Mouse (Mus musculus): Measurements from ENCODE around the gene Fam186a. TPM values are rescaled to one million over a fixed set of nuclear protein-coding genes. Genes with fewer than 3 reads are reported as not detected.
A peak's percentile ranks its signal among the peaks of the same experiment; 100 is the strongest.
"Not testable (repeated sequence)": the region's sequence is repeated elsewhere in the genome, so short reads cannot be mapped to it uniquely, and the experiment has no call there.

Fam186a gene
- not detected in 2 replicates for polyA plus RNA-seq (2015; fragmentation: Nextera tagmentation; extraction: Ambion mirVana)

- no peak within 1 kb of the TSS for H3K4me2 ChIP-seq
- no peaks in the 10 kb centered on the region for H3K27me3 ChIP-seq
- no peak within 1 kb of the TSS for H3K9ac ChIP-seq
- no peak within 1 kb of the TSS for H3K27ac ChIP-seq
- 78% methylated on average over 4 of the region's 4 CpGs for WGBS
- ATAC-seq (replicated peaks; ENCODE audit: low FRiP score) = no peak
- H3K4me1 ChIP-seq = 0 out of 2 replicates have a peak, but pooled peaks cover 3% of the 10 kb centered on the region
- H3K9me3 ChIP-seq (replicated peaks) = no peaks in the 10 kb centered on the region
- H3K36me3 ChIP-seq = no peaks in the 10 kb centered on the region
- no peak within 1 kb of the TSS for H3K4me3 ChIP-seq (replicated peaks)
These were observed at the start of gene Fam186a for GRCm38 (mm10) chr15:99966961-99967360. Gene Fam186a, minus strand, starts transcription at chr15:99967061.

DNA sequence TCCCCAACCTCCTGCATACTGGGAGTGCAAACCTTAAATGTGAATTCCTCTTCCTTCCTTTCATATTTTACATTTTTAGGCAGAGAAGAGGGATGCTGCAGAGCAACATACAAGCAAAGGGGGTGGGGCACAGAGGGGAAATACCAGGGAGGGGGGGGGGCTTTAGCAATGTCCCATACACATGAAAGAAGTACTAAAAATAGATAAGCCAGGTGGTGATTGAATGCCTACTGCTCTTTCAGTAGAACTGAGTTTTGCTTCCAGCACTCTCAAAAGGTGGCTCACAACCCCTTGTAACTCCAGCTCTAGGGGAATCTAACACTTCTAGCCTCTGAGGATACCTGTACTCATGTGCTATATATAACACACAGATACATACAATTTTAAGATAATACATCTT is 39.3 kb upstream of the Fam186a start:
- H3K4me1 ChIP-seq = no peaks in the 10 kb centered on the region
- no peak overlapping the region for H3K9ac ChIP-seq
- no peak overlapping the region for H3K27ac ChIP-seq
- peaks cover 97% of the 10 kb centered on the region for H3K36me3 ChIP-seq
- no peak overlapping the region for H3K4me3 ChIP-seq (replicated peaks)
- no peak overlapping the region for H3K4me2 ChIP-seq
- no peaks in the 10 kb centered on the region for H3K27me3 ChIP-seq
- no peak for ATAC-seq (replicated peaks; ENCODE audit: low FRiP score)
- no peaks in the 10 kb centered on the region for H3K9me3 ChIP-seq (replicated peaks)

DNA sequence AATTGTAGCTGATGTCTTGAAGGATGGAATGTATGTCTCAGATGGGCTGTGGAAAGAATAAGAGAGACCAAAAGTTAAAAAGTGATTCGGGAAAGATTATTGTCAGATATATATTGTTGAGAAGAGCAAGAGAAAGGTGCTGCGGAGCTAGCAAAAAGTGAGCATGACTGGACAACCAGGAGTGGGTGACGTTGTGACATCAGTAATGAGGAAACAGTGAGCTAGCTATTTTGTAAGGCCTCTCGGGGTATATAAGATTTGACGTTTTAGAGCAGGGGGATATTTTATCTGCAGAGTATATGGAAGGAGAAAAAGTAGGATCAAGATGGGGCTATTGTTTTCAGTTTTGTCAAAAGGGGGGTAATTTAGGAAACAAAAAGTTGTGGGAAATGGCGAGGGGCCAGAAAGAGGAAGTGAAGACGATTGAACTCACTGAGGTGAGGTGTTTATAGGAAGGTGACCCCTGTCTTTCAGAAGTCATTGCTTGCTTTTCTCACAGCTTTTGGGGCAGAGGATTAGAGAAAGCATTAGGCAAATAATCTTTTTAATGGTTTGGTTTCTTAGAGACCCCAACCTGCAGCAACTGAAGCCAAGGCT is 37.9 kb upstream of the Fam186a start:
- Histone ChIP-seq H3K36me3 (peaks cover 91% of the 10 kb centered on the region), H3K4me3 (replicated peaks) (no peak overlapping the region), H3K9me3 (replicated peaks) (no peaks in the 10 kb centered on the region), H3K27ac (no peak overlapping the region), H3K27me3 (no peaks in the 10 kb centered on the region), H3K4me2 (no peak overlapping the region), H3K4me1 (no peaks in the 10 kb centered on the region), H3K9ac (no peak overlapping the region)
- 83% methylated on average over 7 of the region's 7 CpGs for WGBS
- no peak for ATAC-seq (replicated peaks; ENCODE audit: low FRiP score)

GRCm38 (mm10) chr15:99999390-99999789 is 32.5 kb upstream of the Fam186a start:
- Histone ChIP-seq H3K36me3 (peaks cover 84% of the 10 kb centered on the region), H3K27me3 (no peaks in the 10 kb centered on the region), H3K9ac (no peak overlapping the region), H3K4me2 (no peak overlapping the region), H3K27ac (no peak overlapping the region), H3K4me1 (no peaks in the 10 kb centered on the region), H3K4me3 (replicated peaks) (no peak overlapping the region), H3K9me3 (replicated peaks) (no peaks in the 10 kb centered on the region)
- ATAC-seq (replicated peaks; ENCODE audit: low FRiP score) = no peak
- 98% methylated on average over 1 of the region's 1 CpGs for WGBS

DNA sequence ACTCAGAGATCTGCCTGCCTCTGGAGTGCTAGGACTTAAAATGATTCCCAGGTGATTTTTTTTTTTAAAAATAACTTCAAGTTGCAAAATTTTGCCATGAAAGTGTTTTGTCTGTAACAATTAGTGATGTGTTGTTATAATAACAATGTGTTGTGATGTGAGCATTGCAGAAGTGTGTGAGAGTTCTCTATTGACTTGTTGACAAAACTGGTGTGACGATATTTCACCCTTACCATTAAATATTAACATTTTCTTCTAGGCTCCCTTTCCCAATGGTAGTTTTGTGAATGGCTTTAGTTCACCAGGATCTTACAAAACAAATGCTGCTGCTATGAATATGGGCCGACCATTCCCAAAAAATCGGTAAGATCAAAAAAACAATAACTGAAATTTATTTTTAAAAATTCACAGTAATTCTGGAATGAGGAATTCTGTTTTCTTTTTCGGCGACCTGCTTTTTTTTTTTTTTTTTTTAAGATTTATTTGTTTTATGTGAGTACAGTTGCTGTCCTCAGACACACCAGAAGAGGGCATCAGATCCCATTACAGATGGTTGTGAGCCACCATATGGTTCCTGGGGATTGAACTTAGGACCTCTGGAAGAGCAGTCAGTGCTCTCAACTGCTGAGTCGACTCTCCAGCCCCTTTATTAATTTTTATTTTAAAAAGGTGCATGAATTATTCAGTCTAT is 30.4 kb upstream of the Fam186a start:
- no peak overlapping the region for H3K4me3 ChIP-seq (replicated peaks)
- no peaks in the 10 kb centered on the region for H3K27me3 ChIP-seq
- no peak overlapping the region for H3K9ac ChIP-seq
- 91% methylated on average over 6 of the region's 6 CpGs for WGBS
- H3K27ac ChIP-seq = no peak overlapping the region
- no peaks in the 10 kb centered on the region for H3K9me3 ChIP-seq (replicated peaks)
- peaks cover 78% of the 10 kb centered on the region for H3K36me3 ChIP-seq
- ATAC-seq (replicated peaks; ENCODE audit: low FRiP score) = no peak
- H3K4me1 ChIP-seq = no peaks in the 10 kb centered on the region
- no peak overlapping the region for H3K4me2 ChIP-seq

- no peak for ATAC-seq (replicated peaks; ENCODE audit: low FRiP score)
- H3K36me3 ChIP-seq = peaks cover 77% of the 10 kb centered on the region
- no peaks in the 10 kb centered on the region for H3K27me3 ChIP-seq
- no peak overlapping the region for H3K27ac ChIP-seq
- no peaks in the 10 kb centered on the region for H3K9me3 ChIP-seq (replicated peaks)
- no peak overlapping the region for H3K4me3 ChIP-seq (replicated peaks)
- H3K4me2 ChIP-seq = no peak overlapping the region
- WGBS = 94% methylated on average over 1 of the region's 1 CpGs
- no peaks in the 10 kb centered on the region for H3K4me1 ChIP-seq
- H3K9ac ChIP-seq = no peak overlapping the region
These were observed 26.2 kb upstream of the Fam186a start for GRCm38 (mm10) chr15:99993100-99993499.

DNA sequence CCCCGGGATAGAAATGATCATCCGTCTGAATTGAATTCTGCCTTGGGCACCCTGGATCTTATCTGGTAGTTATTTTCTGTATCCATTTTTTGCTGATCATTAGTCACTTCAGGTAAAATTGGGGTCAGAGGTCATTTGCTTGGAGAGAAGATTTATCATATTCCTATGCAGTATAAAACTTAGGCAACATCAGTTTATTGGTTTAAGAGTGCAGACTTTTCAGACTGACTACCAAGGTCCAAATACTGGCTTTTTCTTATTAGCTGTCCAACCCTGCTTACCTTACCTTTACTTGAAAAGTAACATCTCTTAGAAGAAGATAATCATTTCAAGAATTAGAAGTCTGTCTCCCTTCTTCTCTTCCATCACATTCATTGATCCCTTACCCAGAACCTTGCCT is 12.9 kb upstream of the Fam186a start:
- no peak for ATAC-seq (replicated peaks; ENCODE audit: low FRiP score)
- Histone ChIP-seq H3K4me1 (peaks cover 3% of the 10 kb centered on the region; the same call in 1 of the 2 replicates), H3K4me3 (replicated peaks) (no peak overlapping the region), H3K9ac (no peak overlapping the region), H3K27ac (no peak overlapping the region), H3K27me3 (no peaks in the 10 kb centered on the region), H3K4me2 (no peak overlapping the region), H3K9me3 (replicated peaks) (no peaks in the 10 kb centered on the region), H3K36me3 (no peaks in the 10 kb centered on the region)
- 81% methylated on average over 2 of the region's 2 CpGs for WGBS

GRCm38 (mm10) chr15:99979266-99979665 is 12.4 kb upstream of the Fam186a start:
- WGBS = 95% methylated on average over 1 of the region's 1 CpGs
- ATAC-seq (replicated peaks; ENCODE audit: low FRiP score) = no peak
- Histone ChIP-seq H3K9me3 (replicated peaks) (no peaks in the 10 kb centered on the region), H3K27me3 (no peaks in the 10 kb centered on the region), H3K4me1 (peaks cover 6% of the 10 kb centered on the region), H3K9ac (no peak overlapping the region), H3K36me3 (no peaks in the 10 kb centered on the region), H3K4me2 (no peak overlapping the region), H3K27ac (no peak overlapping the region), H3K4me3 (replicated peaks) (no peak overlapping the region)

GRCm38 (mm10) chr15:99976121-99976520 is 9.3 kb upstream of the Fam186a start:
- ATAC-seq (replicated peaks; ENCODE audit: low FRiP score); H3K27me3 ChIP-seq; H3K27ac ChIP-seq; H3K9ac ChIP-seq; H3K4me3 ChIP-seq (replicated peaks); H3K4me2 ChIP-seq; H3K36me3 ChIP-seq; H3K9me3 ChIP-seq (replicated peaks): not testable (repeated sequence)
- WGBS = 85% methylated on average over 2 of the region's 2 CpGs
- peaks cover 12% of the 10 kb centered on the region for H3K4me1 ChIP-seq

GRCm38 (mm10) chr15:99974476-99975220 is 7.8 kb upstream of the Fam186a start:
- 73% methylated on average over 2 of the region's 2 CpGs for WGBS
- Histone ChIP-seq H3K4me2 (peak overlapping the region; percentile 71), H3K4me1 (peaks cover 12% of the 10 kb centered on the region), H3K27ac (no peak overlapping the region), H3K9ac (no peak overlapping the region), H3K9me3 (replicated peaks) (no peaks in the 10 kb centered on the region), H3K4me3 (replicated peaks) (no peak overlapping the region; the same call in 1 of the 2 replicates), H3K36me3 (no peaks in the 10 kb centered on the region), H3K27me3 (no peaks in the 10 kb centered on the region)
- no peak for ATAC-seq (replicated peaks; ENCODE audit: low FRiP score)

DNA sequence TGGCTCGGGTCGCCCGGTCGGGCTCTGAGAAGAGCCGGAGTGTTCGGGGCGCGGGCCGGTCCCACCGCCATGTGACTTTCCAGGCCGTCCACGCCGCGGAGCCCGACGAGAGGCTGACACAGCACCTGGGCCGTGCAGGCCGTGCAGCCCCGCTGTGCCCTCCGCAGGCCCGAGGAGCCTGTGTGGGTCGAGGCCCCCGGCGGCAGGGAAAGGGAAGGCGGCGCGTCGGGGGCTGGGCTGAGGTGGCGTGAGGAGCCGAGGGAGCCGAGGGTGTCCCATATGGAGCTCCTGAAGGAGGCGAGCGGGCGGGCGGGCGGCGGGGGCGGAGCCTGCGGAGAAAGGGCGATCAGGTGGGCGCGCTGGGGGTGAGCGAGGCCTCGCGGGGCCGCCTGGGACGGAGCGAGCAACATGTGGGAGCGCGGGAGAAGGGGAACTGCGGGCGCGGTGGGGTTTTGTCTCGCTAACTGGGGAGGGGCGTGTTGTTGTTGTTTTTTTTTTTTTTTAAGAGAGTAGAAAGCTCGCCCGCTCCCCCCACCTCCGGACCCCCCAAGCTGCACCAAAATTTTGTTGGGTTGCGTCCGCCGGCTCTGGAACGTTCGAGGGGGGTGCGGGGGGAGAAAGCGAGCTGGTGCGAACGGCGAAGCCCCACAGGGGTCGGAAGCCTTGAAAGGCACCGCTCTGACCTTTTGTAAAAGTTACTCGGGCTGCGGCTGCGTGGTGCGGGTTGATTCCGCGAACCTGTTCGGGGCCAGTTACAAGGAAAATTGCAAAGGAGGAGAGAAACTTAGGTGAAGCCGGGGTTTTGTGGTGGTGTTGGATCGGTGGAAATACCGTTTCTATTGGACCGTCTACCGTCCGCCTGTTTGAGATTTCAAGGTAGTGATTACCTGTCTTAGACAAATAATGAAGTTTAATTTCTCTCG is 6.4 kb upstream of the Fam186a start:
- Histone ChIP-seq H3K4me2 (peak overlapping the region; percentile 71), H3K9me3 (replicated peaks) (no peaks in the 10 kb centered on the region), H3K4me1 (peaks cover 12% of the 10 kb centered on the region), H3K36me3 (no peaks in the 10 kb centered on the region), H3K4me3 (replicated peaks) (peak overlapping the region; percentile 86), H3K27ac (peak overlapping the region; percentile 99), H3K9ac (peak overlapping the region; percentile 91), H3K27me3 (no peaks in the 10 kb centered on the region)
- ATAC-seq (replicated peaks; ENCODE audit: low FRiP score) = peak; percentile 93
- under 1% methylated on average over 84 of the region's 84 CpGs for WGBS
